Mouse (Mus musculus): ENCODE results near the gene Tmem117.

GRCm38 (mm10) chr15:94649071-94649765 lies 20.2 kb downstream of the Tmem117 start:
- TF ChIP-seq POLR2A (IDR thresholded peaks at IDR 0.05; ENCODE audit: borderline replicate concordance, extremely low read depth, low read depth, low read length), result no peak
- TF ChIP-seq CTCF (IDR thresholded peaks at IDR 0.05; ENCODE audit: insufficient read depth, low read length), result no peak
